Mouse (Mus musculus): ENCODE measurements around the gene Gm43302.
"Not testable (repeated sequence)": the region's sequence is repeated elsewhere in the genome, so short reads cannot be mapped to it uniquely, and the experiment has no call there.

Gm43302 gene

DNA sequence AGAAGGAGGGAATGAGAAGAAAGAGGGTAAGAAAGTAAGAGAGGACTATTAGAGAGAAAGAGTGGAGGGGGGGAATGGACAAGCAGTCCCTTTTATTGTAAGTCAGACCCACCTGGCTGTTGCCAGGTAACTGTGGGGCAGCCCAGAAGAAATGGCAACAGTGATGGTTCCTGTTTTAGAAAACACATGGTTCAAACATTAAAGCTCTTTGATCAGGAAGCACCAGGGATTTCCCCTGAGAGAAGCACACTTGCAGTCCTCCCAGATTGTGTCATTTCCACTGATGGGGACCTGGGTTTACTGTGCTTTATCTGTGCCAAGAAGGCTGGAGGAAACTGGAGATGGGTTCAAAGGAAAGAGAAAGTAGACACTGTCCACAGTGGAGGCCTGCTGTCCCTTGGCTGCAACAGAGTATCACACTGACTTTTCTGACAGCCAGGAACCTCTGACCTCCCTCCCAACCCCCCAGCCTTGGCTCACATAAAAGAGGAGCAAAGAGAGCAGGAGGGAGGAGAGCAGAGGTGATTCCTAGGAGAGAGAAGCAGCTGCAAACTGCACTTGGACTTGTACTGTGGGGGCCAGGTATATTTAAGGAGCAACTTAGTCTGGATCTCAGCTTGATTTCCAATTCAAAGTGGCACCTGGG lies 95.5 kb downstream of the Gm43302 start:
- DNase-seq: not testable (repeated sequence)

DNA sequence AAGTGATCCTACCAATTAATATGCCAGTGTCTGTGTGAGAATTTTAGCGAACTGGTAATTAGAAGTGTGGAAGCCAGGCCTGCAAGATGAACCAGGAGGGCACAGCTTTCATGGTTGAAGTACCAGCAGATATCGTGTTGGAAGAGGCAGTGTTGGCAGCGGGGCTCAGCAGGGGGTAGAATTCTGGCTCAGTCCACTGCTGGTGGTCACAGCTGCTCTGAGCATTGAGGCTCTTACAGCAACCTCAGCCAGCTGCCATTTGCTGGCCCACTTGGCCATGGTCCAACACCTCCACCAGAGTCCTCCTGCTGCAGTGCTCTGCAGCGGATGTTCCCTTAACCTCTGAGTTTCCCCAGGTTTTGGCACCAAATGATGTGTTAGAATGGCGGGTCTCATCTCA lies 97.2 kb downstream of the Gm43302 start:
- DNase-seq: not testable (repeated sequence)

GRCm38 (mm10) chr5:105192536-105192935 lies 101.0 kb downstream of the Gm43302 start:
- DNase-seq: not testable (repeated sequence)

DNA sequence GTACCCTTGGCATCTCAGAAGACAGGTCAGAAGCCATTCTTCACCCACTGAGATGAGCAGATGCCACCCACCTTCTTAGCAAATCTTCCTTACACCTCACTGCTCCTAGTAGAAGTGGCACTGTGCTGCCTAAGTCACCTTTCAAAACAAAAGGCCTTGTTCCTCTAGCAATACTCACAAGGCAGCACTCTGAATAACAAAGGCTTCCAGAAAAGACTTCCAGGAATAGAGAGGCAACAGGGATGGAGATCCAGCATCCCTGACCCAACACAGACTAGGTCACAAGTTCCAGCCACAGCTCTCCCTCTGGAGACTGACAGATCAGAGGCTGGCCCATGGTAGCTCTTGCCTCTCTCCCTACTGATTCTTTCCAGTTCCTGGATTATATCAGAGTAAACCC lies 112.0 kb downstream of the Gm43302 start:
- DNase-seq: no peak

Data from lung, postnatal 14 days (tissue).